Comparison of ENCODE assay signal across 19 mouse cellular contexts in genomic region chr6:42568205-42568604, GRCm38 (mm10). TPM values are rescaled to one million over a fixed set of nuclear protein-coding genes. Genes with fewer than 3 reads are reported as not detected.
A peak's percentile ranks its signal among the peaks of the same experiment; 100 is the strongest.
DNase-seq lines count a peak whose midpoint lies in the region; ATAC-seq and TF ChIP-seq lines count a peak whose summit lies in the region.
"Had no signal": no experiment of that assay in that cellular context is flagged by ENCODE, and none has a peak within 500 bp of the region (broad histone marks: within the 10 kb centered on the region; RNA-seq: fewer than 3 reads in every experiment).

No protein-coding gene starts in this region.

- no peaks in the 10 kb centered on the region for H3K4me1 ChIP-seq in hindbrain, embryonic 12.5 days
- H3K4me1 ChIP-seq: forebrain, embryonic 12.5 days; heart, embryonic 12.5 days; hindbrain, embryonic 10.5 days; hindbrain, embryonic 15.5 days had no signal

- no peak overlapping the region for H3K27ac ChIP-seq in hindbrain, embryonic 12.5 days
- H3K27ac ChIP-seq: forebrain, embryonic 12.5 days; gastrocnemius, adult 2 months; hindbrain, embryonic 10.5 days; hindbrain, embryonic 15.5 days had no signal

- no peak overlapping the region for H3K4me2 ChIP-seq in myocyte (ENCODE audit: low read depth)
- H3K4me2 ChIP-seq in hindbrain, embryonic 12.5 days (replicated peaks), result no peak overlapping the region
- H3K4me2 ChIP-seq: forebrain, embryonic 12.5 days; heart, embryonic 12.5 days; hindbrain, embryonic 15.5 days had no signal

- 72% methylated on average over 2 of the region's 2 CpGs for WGBS in hindbrain, embryonic 12.5 days

- H3K4me3 ChIP-seq in myocyte, result no peak overlapping the region
- H3K4me3 ChIP-seq in hindbrain, embryonic 12.5 days, result no peak overlapping the region
- H3K4me3 ChIP-seq: forebrain, embryonic 12.5 days; gastrocnemius, adult 2 months; heart, embryonic 12.5 days; hindbrain, embryonic 10.5 days; hindbrain, embryonic 15.5 days had no signal

- TF ChIP-seq POLR2A in myocyte (IDR thresholded peaks at IDR 0.05; ENCODE audit: insufficient read length, low read depth), result no peak

- H3K9me3 ChIP-seq in hindbrain, embryonic 12.5 days (replicated peaks), result no peaks in the 10 kb centered on the region
- H3K9me3 ChIP-seq: forebrain, embryonic 12.5 days; heart, embryonic 12.5 days; hindbrain, embryonic 10.5 days; hindbrain, embryonic 15.5 days had no signal

- DNase-seq in frontal cortex, postnatal 36 days (ENCODE audit: low spot score in 2 of 2), result peak; percentile 13 to 14
- no peak for DNase-seq in frontal cortex, postnatal 10 days (ENCODE audit: low spot score in 2 of 2)
- DNase-seq in right cerebral cortex, adult 18-20 months, result peak; percentile 23
- DNase-seq in right cerebral cortex, postnatal 10 days (ENCODE audit: low spot score in 2 of 2), result no peak
- DNase-seq: adrenal gland, adult 2 months; adrenal gland, postnatal 25 days; cerebellum, adult 2 months; cerebellum, postnatal 10 days; gastrocnemius, adult 2 months; gastrocnemius, postnatal 25 days had no signal

- H3K27me3 ChIP-seq in myocyte (ENCODE audit: control insufficient read depth, insufficient read depth, insufficient read length), result no peaks in the 10 kb centered on the region
- H3K27me3 ChIP-seq in hindbrain, embryonic 12.5 days, result no peaks in the 10 kb centered on the region
- H3K27me3 ChIP-seq: forebrain, embryonic 12.5 days; heart, embryonic 12.5 days; hindbrain, embryonic 15.5 days had no signal

- no peaks in the 10 kb centered on the region for H3K36me3 ChIP-seq in myocyte (ENCODE audit: control insufficient read depth, insufficient read depth)
- H3K36me3 ChIP-seq in hindbrain, embryonic 12.5 days, result no peaks in the 10 kb centered on the region
- H3K36me3 ChIP-seq: forebrain, embryonic 12.5 days; heart, embryonic 12.5 days; hindbrain, embryonic 10.5 days; hindbrain, embryonic 15.5 days had no signal

- no peak for ATAC-seq in hindbrain, embryonic 12.5 days (ENCODE audit: low FRiP score)
- ATAC-seq: forebrain, embryonic 16.5 days had no signal

- H3K9ac ChIP-seq in hindbrain, embryonic 12.5 days, result no peak overlapping the region
- H3K9ac ChIP-seq: forebrain, embryonic 12.5 days; heart, embryonic 12.5 days; hindbrain, embryonic 15.5 days had no signal

- no peak overlapping the region for H3ac ChIP-seq in myocyte (ENCODE audit: control insufficient read depth, insufficient read length)

- no peaks in the 10 kb centered on the region for H3K79me2 ChIP-seq in myocyte (ENCODE audit: control insufficient read depth, insufficient read depth)

TF ChIP-seq in myocyte, 11 proteins besides CTCF, POLR2A, EP300 and RAD21:
- TF ChIP-seq USF1 (IDR thresholded peaks at IDR 0.05; ENCODE audit: low read depth) (no peak), MYOG (IDR thresholded peaks at IDR 0.05; ENCODE audit: control insufficient read depth in 1 of 3, insufficient read depth in 1 of 3, insufficient read length in 2 of 3, low read depth in 2 of 3) (peak in 1 of 3 experiments; percentile 66), MYOD1 (IDR thresholded peaks at IDR 0.05; ENCODE audit: control insufficient read depth in 1 of 3, insufficient read length in 2 of 3, low read depth in 2 of 3) (peak in 2 of 3 experiments; percentile 39 to 40)

RNA-seq across cellular contexts. Expression of gene Olfr455, which starts 20.8 kb away (rescaled TPM):
- not detected for polyA plus RNA-seq in myocyte (2012; fragmentation: generic; extraction: Trizol)
- polyA plus RNA-seq in hindbrain, embryonic 12.5 days (2016; fragmentation: Nextera tagmentation; extraction: Ambion mirVana), result not detected in 2 replicates
- polyA plus RNA-seq: adrenal gland, adult 2 months; cerebellum, adult 2 months; embryonic facial prominence, embryonic 11.5 days; forebrain, embryonic 12.5 days; forebrain, embryonic 16.5 days; heart, embryonic 12.5 days; heart, embryonic 16.5 days; hindbrain, embryonic 10.5 days; hindbrain, embryonic 15.5 days had no signal

RNA-seq across cellular contexts. Expression of gene Tcaf3, which starts 29.3 kb away (rescaled TPM):
- polyA plus RNA-seq in myocyte (2012; fragmentation: generic; extraction: Trizol), result not detected
- not detected in 2 replicates for polyA plus RNA-seq in hindbrain, embryonic 12.5 days (2016; fragmentation: Nextera tagmentation; extraction: Ambion mirVana)
- polyA plus RNA-seq: adrenal gland, adult 2 months; cerebellum, adult 2 months; embryonic facial prominence, embryonic 11.5 days; forebrain, embryonic 12.5 days; forebrain, embryonic 16.5 days; heart, embryonic 12.5 days; heart, embryonic 16.5 days; hindbrain, embryonic 10.5 days; hindbrain, embryonic 15.5 days had no signal

Comparison
In these comparisons a context has a peak if more than half of its experiments do, and no peak if none do; other contexts are left out.
1. DNase-seq: peak in frontal cortex, postnatal 36 days (2 of 2) and right cerebral cortex, adult 18-20 months (single experiment); none in frontal cortex, postnatal 10 days (0 of 2) and right cerebral cortex, postnatal 10 days (0 of 2).